ENCODE assay signal across 9 mouse cellular contexts in genomic region chr14:40731861-40732260, GRCm38 (mm10).
DNase-seq lines count a peak whose midpoint lies in the region; ATAC-seq and TF ChIP-seq lines count a peak whose summit lies in the region.
"Had no signal": no experiment of that assay in that cellular context is flagged by ENCODE, and none has a peak within 500 bp of the region (broad histone marks: within the 10 kb centered on the region; RNA-seq: fewer than 3 reads in every experiment).

No protein-coding gene starts in this region.

- TF ChIP-seq POLR2A in heart, adult 2 months (IDR thresholded peaks at IDR 0.05; ENCODE audit: insufficient read depth, low read depth, low read length), result no peak

- no peak for ATAC-seq in heart, embryonic 11.5 days (replicated peaks; ENCODE audit: insufficient number of reproducible peaks, low FRiP score, low TSS enrichment)
- no peak for ATAC-seq in forebrain, embryonic 16.5 days
- no peak for ATAC-seq in midbrain, postnatal 0 days (ENCODE audit: low FRiP score)
- no peak for ATAC-seq in megakaryocyte progenitor cell, adult 5-6 weeks (replicated peaks; ENCODE audit: poor library complexity)

- H3K9ac ChIP-seq in heart, adult 2 months (ENCODE audit: low read depth, low read length), result no peak overlapping the region
- H3K9ac ChIP-seq in heart, embryonic 11.5 days (ENCODE audit: low read depth, low read length), result no peak overlapping the region
- no peak overlapping the region for H3K9ac ChIP-seq in forebrain, embryonic 16.5 days (replicated peaks; ENCODE audit: low read depth, low read length)
- H3K9ac ChIP-seq in midbrain, postnatal 0 days (replicated peaks; ENCODE audit: low read length, poor library complexity, severe bottlenecking), result no peak overlapping the region

- no peaks in the 10 kb centered on the region for H3K79me2 ChIP-seq in heart, adult 2 months (replicated peaks; ENCODE audit: control insufficient read depth, insufficient read depth, low read length)

- WGBS in heart, adult 2 months, result 56% methylated on average over 2 of the region's 2 CpGs
- WGBS in heart, embryonic 11.5 days (ENCODE audit: insufficient replicate concordance), result 72% methylated on average over 2 of the region's 2 CpGs
- WGBS in forebrain, embryonic 16.5 days, result 84% methylated on average over 2 of the region's 2 CpGs
- WGBS in midbrain, postnatal 0 days, result 76% methylated on average over 2 of the region's 2 CpGs

- no peak overlapping the region for H3K4me2 ChIP-seq in heart, embryonic 11.5 days
- no peak overlapping the region for H3K4me2 ChIP-seq in forebrain, embryonic 16.5 days (ENCODE audit: low read length)
- no peak overlapping the region for H3K4me2 ChIP-seq in midbrain, postnatal 0 days (ENCODE audit: low read depth, low read length, poor library complexity, severe bottlenecking)

- no peak overlapping the region for H3K4me3 ChIP-seq in heart, adult 2 months
- no peak overlapping the region for H3K4me3 ChIP-seq in heart, embryonic 11.5 days (ENCODE audit: low read depth, low read length)
- H3K4me3 ChIP-seq in forebrain, embryonic 16.5 days (replicated peaks; ENCODE audit: low read length), result no peak overlapping the region
- H3K4me3 ChIP-seq in midbrain, postnatal 0 days (ENCODE audit: low read depth, low read length), result no peak overlapping the region
- H3K4me3 ChIP-seq: erythroblast, embryonic 14.5 days had no signal

- intact Hi-C loops in heart, adult 2 months (cut with DNase I), result no loop called here

- no peaks in the 10 kb centered on the region for H3K27me3 ChIP-seq in heart, adult 2 months (ENCODE audit: control insufficient read depth, insufficient read depth, low read length)
- no peaks in the 10 kb centered on the region for H3K27me3 ChIP-seq in heart, embryonic 11.5 days (ENCODE audit: control insufficient read depth, insufficient read depth, low read length)
- no peaks in the 10 kb centered on the region for H3K27me3 ChIP-seq in forebrain, embryonic 16.5 days (replicated peaks; ENCODE audit: control insufficient read depth, insufficient read depth, low read length)
- no peaks in the 10 kb centered on the region for H3K27me3 ChIP-seq in midbrain, postnatal 0 days (ENCODE audit: insufficient read depth, low read length)

- no peak overlapping the region for H3K27ac ChIP-seq in heart, adult 2 months
- no peak overlapping the region for H3K27ac ChIP-seq in heart, embryonic 11.5 days (ENCODE audit: low read depth, low read length)
- no peak overlapping the region for H3K27ac ChIP-seq in forebrain, embryonic 16.5 days (ENCODE audit: low read length)
- H3K27ac ChIP-seq in midbrain, postnatal 0 days (ENCODE audit: low read depth, low read length), result no peak overlapping the region

- no peaks in the 10 kb centered on the region for H3K4me1 ChIP-seq in heart, adult 2 months (ENCODE audit: control insufficient read depth, insufficient read depth, low read length)
- H3K4me1 ChIP-seq in heart, embryonic 11.5 days (ENCODE audit: control insufficient read depth, insufficient read depth, low read length), result no peaks in the 10 kb centered on the region
- no peaks in the 10 kb centered on the region for H3K4me1 ChIP-seq in forebrain, embryonic 16.5 days (replicated peaks; ENCODE audit: control insufficient read depth, insufficient read depth, low read length)
- no peaks in the 10 kb centered on the region for H3K4me1 ChIP-seq in midbrain, postnatal 0 days (ENCODE audit: insufficient read depth, low read length)

- no peak for TF ChIP-seq EP300 in heart, adult 2 months (IDR thresholded peaks at IDR 0.05; ENCODE audit: insufficient read depth, low read depth, low read length)

- H3K36me3 ChIP-seq in heart, adult 2 months (ENCODE audit: control insufficient read depth, insufficient read depth, low read length), result no peaks in the 10 kb centered on the region
- H3K36me3 ChIP-seq in heart, embryonic 11.5 days (ENCODE audit: control insufficient read depth, insufficient read depth, low read length), result no peaks in the 10 kb centered on the region
- H3K36me3 ChIP-seq in forebrain, embryonic 16.5 days (ENCODE audit: control insufficient read depth, insufficient read depth), result no peaks in the 10 kb centered on the region
- H3K36me3 ChIP-seq in midbrain, postnatal 0 days (ENCODE audit: insufficient read depth, low read length), result no peaks in the 10 kb centered on the region

- no peak for DNase-seq in heart, adult 2 months
- DNase-seq in adrenal gland, adult (ENCODE audit: inconsistent age in 2 of 2, low spot score in 1 of 2), result peak; percentile 45 to 73
- peak; percentile 13 to 69 for DNase-seq in kidney, postnatal 36 days
- DNase-seq in lung, postnatal 10 days, result peak; percentile 46
- DNase-seq in midbrain, postnatal 0 days (ENCODE audit: low spot score), result no peak

- H3K9me3 ChIP-seq in heart, embryonic 11.5 days (replicated peaks; ENCODE audit: control insufficient read depth, low read length), result no peaks in the 10 kb centered on the region
- H3K9me3 ChIP-seq in forebrain, embryonic 16.5 days (ENCODE audit: control insufficient read depth, low read length), result no peaks in the 10 kb centered on the region
- no peaks in the 10 kb centered on the region for H3K9me3 ChIP-seq in midbrain, postnatal 0 days (ENCODE audit: low read length)

- peak; percentile 58 for TF ChIP-seq CTCF in heart, adult 2 months (IDR thresholded peaks at IDR 0.05)
- TF ChIP-seq CTCF in midbrain, postnatal 0 days (IDR thresholded peaks at IDR 0.05), result no peak

Comparison
In these comparisons a context has a peak if more than half of its experiments do, and no peak if none do; other contexts are left out.
1. DNase-seq: peak in adrenal gland, adult (2 of 2), kidney, postnatal 36 days (2 of 2) and lung, postnatal 10 days (single experiment); none in heart, adult 2 months (0 of 2) and midbrain, postnatal 0 days (single experiment).